Mouse (Mus musculus): ENCODE measurements around the gene Abcc4. TPM values are rescaled to one million over a fixed set of nuclear protein-coding genes. Genes with fewer than 3 reads are reported as not detected.
A peak's percentile ranks its signal among the peaks of the same experiment; 100 is the strongest.

The Abcc4 gene
- total RNA-seq, 1 experiment, result 36.5 TPM

DNA sequence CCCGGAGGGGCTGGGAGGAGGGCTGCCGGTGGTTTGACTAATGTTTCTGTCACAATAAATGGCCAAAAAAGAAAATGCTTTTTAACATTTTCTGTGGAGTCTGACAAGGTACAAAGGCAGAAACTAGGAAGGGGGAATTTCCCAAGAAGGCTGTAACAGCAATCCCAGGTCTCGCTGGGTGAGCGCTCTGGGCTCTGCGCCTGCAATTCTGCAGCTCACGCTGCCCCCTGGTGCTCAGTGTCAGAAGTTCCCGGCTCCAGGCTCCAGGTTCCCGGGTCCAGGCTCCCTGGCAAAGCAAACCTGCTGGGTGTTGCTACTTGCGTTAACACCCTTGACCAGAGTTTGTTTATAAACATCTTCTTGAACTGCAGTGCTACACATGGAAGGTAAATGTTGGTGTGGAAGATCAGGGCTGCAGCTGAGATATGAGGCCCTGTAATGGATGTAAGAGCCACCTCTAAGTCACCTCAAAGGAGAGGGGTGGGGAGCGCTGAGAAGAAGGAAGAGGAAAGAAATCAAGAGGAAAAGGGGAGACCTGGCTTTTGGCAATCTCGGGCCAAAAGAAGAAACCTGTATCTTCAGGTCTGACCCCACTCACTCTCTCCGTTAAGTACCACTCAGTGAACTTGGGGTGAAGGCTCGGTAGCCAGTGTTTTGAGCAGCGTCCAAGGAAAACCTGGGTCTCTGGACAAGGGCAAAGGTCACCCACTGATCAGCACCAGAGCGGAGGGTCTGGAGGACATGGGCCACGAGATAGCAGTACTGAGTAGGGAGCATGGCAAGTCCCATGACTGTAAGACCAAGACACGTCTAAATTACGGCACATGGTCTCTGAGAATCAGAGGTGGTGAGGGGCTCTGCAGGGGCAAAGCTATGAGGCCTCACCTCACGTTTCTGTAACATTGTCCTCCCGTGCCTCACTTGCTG, 114.3 kb downstream of the Abcc4 start:
- in situ Hi-C loops (cut with MboI; ENCODE audit: low sequenced_read_pairs in 2 of 2, unreplicated experiment in 2 of 2), result loop anchor here in 1 of 2 experiments (25.0 kb wide), 1 partner anchor 379 kb away; no protein-coding TSS in a partner anchor
- TF ChIP-seq MAFK (IDR thresholded peaks at IDR 0.05; ENCODE audit: insufficient read depth, low read depth, low read length), result no peak
- TF ChIP-seq ZC3H11A (IDR thresholded peaks at IDR 0.05; ENCODE audit: borderline replicate concordance, low read depth, low read length), result peak; percentile 69; the same call in 1 of the 2 replicates

DNA sequence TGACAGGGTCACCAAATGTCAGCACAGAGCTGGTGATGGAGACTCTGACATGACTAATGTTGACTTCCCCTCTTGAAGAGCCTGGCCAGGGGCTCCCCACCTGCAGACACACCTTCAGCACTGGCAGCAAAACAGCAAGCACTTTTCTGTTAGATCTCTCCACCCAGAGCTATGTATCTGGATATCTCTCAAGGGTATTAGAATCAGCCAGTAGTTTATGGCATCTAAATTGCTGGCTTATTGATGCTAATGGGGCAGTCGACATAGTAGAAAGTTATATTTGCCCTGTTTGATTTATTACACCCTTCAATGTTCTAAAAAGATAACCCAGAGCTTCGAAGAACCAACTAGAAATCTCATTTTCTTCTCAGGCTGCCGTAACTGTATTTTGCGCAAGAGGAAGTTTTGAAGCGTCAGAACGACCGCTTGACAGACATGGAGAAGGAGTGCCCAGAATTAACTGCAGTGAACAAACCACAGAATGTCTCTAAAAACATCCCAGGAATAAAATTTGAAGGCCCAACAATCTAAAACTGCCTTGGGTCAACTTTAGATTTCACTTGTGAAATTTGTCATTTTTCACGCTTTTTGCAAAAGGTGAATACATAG, 123.6 kb downstream of the Abcc4 start:
- Histone ChIP-seq H3K27ac (ENCODE audit: insufficient read depth, low read depth, low read length, poor library complexity, severe bottlenecking) (no peak overlapping the region), H3K9me3 (ENCODE audit: control insufficient read depth, insufficient read depth, low read depth, low read length) (no peaks in the 10 kb centered on the region), H3K36me3 (ENCODE audit: control insufficient read depth, insufficient read depth, low read length, poor library complexity, severe bottlenecking) (peaks cover 19% of the 10 kb centered on the region), H3K9ac (ENCODE audit: insufficient read depth, low read depth, low read length, poor library complexity, severe bottlenecking) (no peak overlapping the region), H3K4me1 (ENCODE audit: control insufficient read depth in 2 of 2, insufficient read depth in 2 of 2, low read length in 2 of 2, poor library complexity in 1 of 2) (no peaks in the 10 kb centered on the region), H3K4me3 (ENCODE audit: insufficient read depth in 1 of 2, low read depth in 1 of 2, low read length in 2 of 2, poor library complexity in 1 of 2, severe bottlenecking in 1 of 2) (no peak overlapping the region)
- no peak for TF ChIP-seq ZNF384 (IDR thresholded peaks at IDR 0.05; ENCODE audit: low read depth, low read length)
- no peak for TF ChIP-seq CHD2 (IDR thresholded peaks at IDR 0.05; ENCODE audit: low read depth, low read length)
- no peak for TF ChIP-seq HCFC1 (IDR thresholded peaks at IDR 0.05; ENCODE audit: borderline replicate concordance, insufficient read depth, low read length)
- no peak for TF ChIP-seq MAFK (IDR thresholded peaks at IDR 0.05; ENCODE audit: insufficient read depth, low read depth, low read length)
- TF ChIP-seq ZC3H11A (IDR thresholded peaks at IDR 0.05; ENCODE audit: borderline replicate concordance, low read depth, low read length), result no peak
- in situ Hi-C loops (cut with MboI; ENCODE audit: low sequenced_read_pairs in 2 of 2, unreplicated experiment in 2 of 2), result loop anchor here (10.0 to 25.0 kb wide), 2 partner anchors 368 to 370 kb away; no protein-coding TSS in a partner anchor
- DNase-seq (ENCODE audit: low read depth, low spot score), result no peak

More for the DNA sequence above, 114.3 kb downstream of the Abcc4 start:
- no peak overlapping the region for H3K27ac ChIP-seq (ENCODE audit: insufficient read depth, low read depth, low read length, poor library complexity, severe bottlenecking)
- H3K36me3 ChIP-seq (ENCODE audit: control insufficient read depth, insufficient read depth, low read length, poor library complexity, severe bottlenecking), result peaks cover 50% of the 10 kb centered on the region
- H3K4me3 ChIP-seq (ENCODE audit: insufficient read depth in 1 of 2, low read depth in 1 of 2, low read length in 2 of 2, poor library complexity in 1 of 2, severe bottlenecking in 1 of 2), result no peak overlapping the region
- H3K4me1 ChIP-seq (ENCODE audit: control insufficient read depth in 2 of 2, insufficient read depth in 2 of 2, low read length in 2 of 2, poor library complexity in 1 of 2), result no peaks in the 10 kb centered on the region
- H3K9me3 ChIP-seq (ENCODE audit: control insufficient read depth, insufficient read depth, low read depth, low read length), result no peaks in the 10 kb centered on the region
- H3K9ac ChIP-seq (ENCODE audit: insufficient read depth, low read depth, low read length, poor library complexity, severe bottlenecking), result no peak overlapping the region
- DNase-seq (ENCODE audit: low read depth, low spot score), result peak; percentile 42

DNA sequence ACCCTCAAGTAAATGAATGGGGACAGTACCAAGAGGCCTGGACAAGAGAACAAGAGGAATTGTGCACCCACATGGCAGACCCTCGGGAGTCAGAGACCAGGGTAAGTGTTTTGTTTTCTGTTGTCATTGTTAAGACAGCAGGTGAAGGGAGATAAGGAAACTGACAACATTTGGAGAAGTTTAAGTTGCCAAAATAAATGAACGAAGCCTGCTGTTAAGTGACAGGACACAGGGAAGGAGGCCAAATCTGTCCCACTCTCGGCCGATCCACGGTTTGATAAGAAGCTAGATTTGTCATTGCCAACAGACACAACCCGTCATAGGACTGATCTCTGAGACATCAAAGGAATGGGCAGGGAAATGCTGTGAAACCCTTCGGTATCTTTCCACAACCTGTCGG, 124.3 kb downstream of the Abcc4 start:
- DNase-seq (ENCODE audit: low read depth, low spot score), result no peak
- H3K4me1 ChIP-seq (ENCODE audit: control insufficient read depth in 2 of 2, insufficient read depth in 2 of 2, low read length in 2 of 2, poor library complexity in 1 of 2), result no peaks in the 10 kb centered on the region
- no peak overlapping the region for H3K9ac ChIP-seq (ENCODE audit: insufficient read depth, low read depth, low read length, poor library complexity, severe bottlenecking)
- TF ChIP-seq MAFK (IDR thresholded peaks at IDR 0.05; ENCODE audit: insufficient read depth, low read depth, low read length), result no peak
- TF ChIP-seq ZNF384 (IDR thresholded peaks at IDR 0.05; ENCODE audit: low read depth, low read length), result no peak
- TF ChIP-seq CHD2 (IDR thresholded peaks at IDR 0.05; ENCODE audit: low read depth, low read length), result no peak
- no peak for TF ChIP-seq HCFC1 (IDR thresholded peaks at IDR 0.05; ENCODE audit: borderline replicate concordance, insufficient read depth, low read length)
- no peak overlapping the region for H3K4me3 ChIP-seq (ENCODE audit: insufficient read depth in 1 of 2, low read depth in 1 of 2, low read length in 2 of 2, poor library complexity in 1 of 2, severe bottlenecking in 1 of 2)
- H3K27ac ChIP-seq (ENCODE audit: insufficient read depth, low read depth, low read length, poor library complexity, severe bottlenecking), result no peak overlapping the region
- no peaks in the 10 kb centered on the region for H3K9me3 ChIP-seq (ENCODE audit: control insufficient read depth, insufficient read depth, low read depth, low read length)
- peaks cover 19% of the 10 kb centered on the region; the same call in 1 of the 2 replicates for H3K36me3 ChIP-seq (ENCODE audit: control insufficient read depth, insufficient read depth, low read length, poor library complexity, severe bottlenecking)
- in situ Hi-C loops (cut with MboI; ENCODE audit: low sequenced_read_pairs in 2 of 2, unreplicated experiment in 2 of 2), result loop anchor here (10.0 to 25.0 kb wide), 2 partner anchors 367 to 369 kb away; no protein-coding TSS in a partner anchor

DNA sequence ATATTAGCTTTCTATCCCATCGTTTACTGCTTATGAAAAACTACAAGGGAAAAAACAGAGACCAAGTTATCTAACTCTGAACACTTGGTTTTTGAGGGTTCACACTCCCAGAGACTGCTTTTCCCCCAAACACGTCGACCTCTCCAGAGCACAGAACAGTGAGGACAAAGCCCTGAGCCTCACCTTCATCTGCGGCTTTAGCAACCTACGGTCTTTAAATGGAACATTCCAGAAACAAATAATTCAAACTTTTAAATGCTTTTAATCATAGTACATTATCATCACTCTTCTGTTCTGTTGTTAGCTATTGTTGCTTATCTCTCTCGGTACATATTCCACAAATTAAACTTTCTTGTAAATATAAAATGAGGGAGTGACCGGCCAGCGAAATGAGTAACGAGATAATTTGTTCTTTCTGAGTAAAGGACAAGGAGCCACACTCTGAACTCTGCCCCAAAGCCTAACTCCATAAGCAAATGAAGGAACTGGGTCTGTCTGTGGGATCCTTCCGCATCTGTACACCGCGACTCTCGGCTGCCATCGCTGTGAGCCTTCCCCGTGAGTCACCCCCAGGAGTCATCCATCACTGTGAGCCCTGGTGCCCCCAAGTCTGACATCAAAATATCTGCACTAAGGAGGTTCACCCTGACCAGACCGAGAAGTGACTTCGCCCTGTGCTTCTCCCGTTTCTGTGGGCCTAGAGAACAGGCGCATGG, 126.8 kb downstream of the Abcc4 start:
- Histone ChIP-seq H3K36me3 (ENCODE audit: control insufficient read depth, insufficient read depth, low read length, poor library complexity, severe bottlenecking) (peaks cover 15% of the 10 kb centered on the region; the same call in 1 of the 2 replicates), H3K9me3 (ENCODE audit: control insufficient read depth, insufficient read depth, low read depth, low read length) (no peaks in the 10 kb centered on the region), H3K9ac (ENCODE audit: insufficient read depth, low read depth, low read length, poor library complexity, severe bottlenecking) (no peak overlapping the region), H3K27ac (ENCODE audit: insufficient read depth, low read depth, low read length, poor library complexity, severe bottlenecking) (no peak overlapping the region), H3K4me3 (ENCODE audit: insufficient read depth in 1 of 2, low read depth in 1 of 2, low read length in 2 of 2, poor library complexity in 1 of 2, severe bottlenecking in 1 of 2) (no peak overlapping the region), H3K4me1 (ENCODE audit: control insufficient read depth in 2 of 2, insufficient read depth in 2 of 2, low read length in 2 of 2, poor library complexity in 1 of 2) (no peaks in the 10 kb centered on the region)
- no peak for DNase-seq (ENCODE audit: low read depth, low spot score)
- no peak for TF ChIP-seq ZC3H11A (IDR thresholded peaks at IDR 0.05; ENCODE audit: borderline replicate concordance, low read depth, low read length)
- TF ChIP-seq ZNF384 (IDR thresholded peaks at IDR 0.05; ENCODE audit: low read depth, low read length), result no peak
- TF ChIP-seq MAFK (IDR thresholded peaks at IDR 0.05; ENCODE audit: insufficient read depth, low read depth, low read length), result no peak
- no peak for TF ChIP-seq CHD2 (IDR thresholded peaks at IDR 0.05; ENCODE audit: low read depth, low read length)
- TF ChIP-seq HCFC1 (IDR thresholded peaks at IDR 0.05; ENCODE audit: borderline replicate concordance, insufficient read depth, low read length), result no peak
- in situ Hi-C loops (cut with MboI; ENCODE audit: low sequenced_read_pairs in 2 of 2, unreplicated experiment in 2 of 2), result loop anchor here in 1 of 2 experiments (25.0 kb wide), 1 partner anchor 367 kb away; no protein-coding TSS in a partner anchor
